Mouse (Mus musculus) heart, adult 2 months (tissue): ENCODE measurements around the gene Lmo3. TPM values are rescaled to one million over a fixed set of nuclear protein-coding genes. Genes with fewer than 3 reads are reported as not detected.

ENCODE experiments used
- DNase-seq, 2 experiments: peaks; one replicate each; pipeline ENCODE4 v3.0.0; 2021
- H3K27ac ChIP-seq: fragments of 200-600 bp; 2 replicates; pipeline ENCODE4 v1.8.1; 2022
- H3K27me3 ChIP-seq: fragments of 200-500 bp; 2 replicates; pipeline ENCODE4 v1.6.1; 2012; ENCODE audit warnings: mild to moderate bottlenecking, low read length, inconsistent platforms, mixed read lengths; ENCODE audit not compliant: control insufficient read depth, insufficient read depth
- H3K36me3 ChIP-seq: fragments of 200-500 bp; 2 replicates; pipeline ENCODE4 v1.6.1; 2012; ENCODE audit warnings: low read length, inconsistent platforms; ENCODE audit not compliant: control insufficient read depth, insufficient read depth
- H3K4me1 ChIP-seq: fragments of 200-500 bp; 2 replicates; pipeline ENCODE4 v1.6.1; 2011; ENCODE audit warnings: low read length; ENCODE audit not compliant: control insufficient read depth, insufficient read depth
- H3K4me3 ChIP-seq: fragments of 200-600 bp; 2 replicates; pipeline ENCODE4 v1.8.1; 2022
- H3K79me2 ChIP-seq: fragments of 200-500 bp; replicated peaks from 2 replicates; pipeline ENCODE4 v1.6.1; 2012; ENCODE audit warnings: mild to moderate bottlenecking, inconsistent platforms, low read length, moderate library complexity, mixed read lengths; ENCODE audit not compliant: control insufficient read depth, insufficient read depth
- H3K9ac ChIP-seq: fragments of 200-500 bp; 2 replicates; pipeline ENCODE4 v1.6.1; 2012; ENCODE audit warnings: low read depth, mild to moderate bottlenecking, control low read depth, inconsistent platforms, low read length, mixed read lengths
- CTCF ChIP-seq: fragments of 200-600 bp; IDR thresholded peaks from 2 replicates; pipeline ENCODE4 v1.8.1; 2022; ENCODE audit warnings: antibody characterized with exemption, mild to moderate bottlenecking, moderate library complexity
- EP300 ChIP-seq: fragments of 200-500 bp; IDR thresholded peaks from 2 replicates; pipeline ENCODE4 v1.6.1; 2011; ENCODE audit warnings: low read depth, low read length, control low read depth; ENCODE audit not compliant: insufficient read depth
- POLR2A ChIP-seq: fragments of 200-500 bp; IDR thresholded peaks from 2 replicates; pipeline ENCODE4 v1.6.1; 2011; ENCODE audit warnings: mild to moderate bottlenecking, low read depth, low read length, control low read depth; ENCODE audit not compliant: insufficient read depth
- WGBS: fragments of 180-500 bp; shearing (Covaris S2); methylation state at CpG from one replicate; pipeline ENCODE4 v1.1.7; 2018; 5-methylcytosine and 5-hydroxymethylcytosine counted together
- intact Hi-C: fragments of 180-260 bp; cut with DNase I; formaldehyde crosslinking; loops from one replicate; pipeline ENCODE4 v1.15.1; 2025
- polyA plus RNA-seq: library from polyadenylated mRNA; depleted of rRNA; stranded (reverse); fragments of >200 nt; gene quantifications from 2 replicates; pipeline ENCODE4 v1.2.3, GENCODE M21; 2012
- total RNA-seq, 2 experiments: library from RNA; stranded (reverse); gene quantifications; 2 replicates each; pipeline ENCODE4 v1.2.3; 2021

Lmo3 gene
- total and polyA plus RNA-seq, 3 experiments: 0.06 TPM; not detected in 2

DNA sequence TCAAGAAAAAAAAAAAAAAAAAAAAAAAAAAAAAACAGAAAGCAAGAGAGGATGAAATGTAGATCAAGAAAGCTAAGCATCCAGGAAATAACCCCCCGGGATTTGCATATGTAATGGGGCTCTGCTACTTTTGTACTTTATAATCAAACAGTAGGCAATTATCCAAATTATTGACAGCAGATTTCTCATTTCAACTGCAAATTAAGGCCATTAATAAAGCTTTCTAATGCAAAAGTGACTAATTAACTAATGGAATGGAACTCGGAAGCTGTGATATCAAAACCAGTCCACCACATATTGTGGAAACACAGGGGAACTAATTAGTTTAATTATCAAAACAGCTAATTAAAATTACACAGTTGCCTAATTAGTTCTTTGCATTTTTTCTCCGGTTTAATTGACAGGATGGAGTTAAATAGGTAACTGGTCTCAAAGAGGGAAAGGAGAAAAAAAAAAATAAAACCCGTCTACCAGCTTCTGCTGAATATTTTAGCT, 785 bp upstream of the Lmo3 start:
- TF ChIP-seq POLR2A (no peak), EP300 (no peak), CTCF (no peak)
- intact Hi-C loops: no loop called here
- H3K27me3 ChIP-seq: no peaks in the 10 kb centered on the region
- no peak for DNase-seq
- H3K4me1 ChIP-seq: no peaks in the 10 kb centered on the region
- no peak overlapping the region for H3K9ac ChIP-seq
- H3K79me2 ChIP-seq: no peaks in the 10 kb centered on the region
- H3K36me3 ChIP-seq: no peaks in the 10 kb centered on the region
- H3K4me3 ChIP-seq: no peak overlapping the region
- WGBS: 68% methylated on average over 4 of the region's 4 CpGs
- no peak overlapping the region for H3K27ac ChIP-seq

DNA sequence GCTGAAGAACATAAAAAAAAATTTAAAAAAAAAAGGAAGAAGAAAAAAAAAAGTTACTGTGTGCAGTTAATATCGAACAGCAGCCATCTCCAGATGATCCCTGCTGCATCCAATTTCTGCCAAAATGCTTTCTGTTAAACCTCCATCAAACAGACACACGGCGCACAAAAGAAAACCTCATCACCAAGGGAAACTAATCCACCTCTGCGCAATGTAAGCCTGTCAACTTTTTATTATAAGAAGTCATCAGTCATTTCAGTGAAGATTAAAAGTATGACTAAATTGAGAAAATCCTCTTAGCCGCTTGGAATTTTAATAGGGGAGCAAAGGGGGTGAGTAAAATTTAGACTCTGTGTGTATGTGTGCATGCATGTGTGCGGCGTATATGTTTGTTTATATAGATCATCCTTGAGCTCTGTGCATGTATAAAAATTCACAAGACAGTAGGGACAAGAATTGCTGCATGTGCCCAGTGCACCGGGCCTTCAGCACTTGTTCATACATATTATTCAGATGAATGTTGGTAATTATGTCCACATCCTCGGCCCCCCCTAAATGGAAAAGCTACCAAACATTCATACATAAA, 1.2 kb downstream of the Lmo3 start:
- Histone ChIP-seq H3K79me2 (no peaks in the 10 kb centered on the region), H3K36me3 (no peaks in the 10 kb centered on the region), H3K27me3 (no peaks in the 10 kb centered on the region), H3K4me1 (no peaks in the 10 kb centered on the region), H3K27ac (no peak overlapping the region), H3K9ac (no peak overlapping the region), H3K4me3 (no peak overlapping the region)
- TF ChIP-seq POLR2A (no peak), CTCF (no peak), EP300 (no peak)
- WGBS: 77% methylated on average over 9 of the region's 9 CpGs
- intact Hi-C loops: no loop called here
- no peak for DNase-seq

DNA sequence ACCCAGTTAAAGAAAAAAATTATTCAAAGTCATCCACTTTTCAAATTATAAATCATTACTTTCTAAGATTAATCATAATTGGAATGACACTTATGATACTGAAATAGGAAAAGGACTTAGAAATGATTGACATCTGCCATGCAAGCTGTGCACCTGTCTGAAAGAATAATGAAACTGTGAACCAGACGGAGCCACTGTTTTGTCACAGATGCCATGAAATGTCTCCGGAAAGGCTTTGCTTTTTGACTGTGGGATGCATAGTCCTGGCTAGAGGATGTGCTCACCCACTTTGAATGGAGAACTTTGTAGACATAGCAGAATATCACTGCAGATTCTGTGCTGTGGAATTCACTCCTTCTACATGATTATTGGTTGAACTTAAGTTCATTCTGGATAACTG, 18.4 kb downstream of the Lmo3 start:
- Histone ChIP-seq H3K79me2 (no peaks in the 10 kb centered on the region), H3K4me3 (no peak overlapping the region), H3K27me3 (no peaks in the 10 kb centered on the region), H3K4me1 (no peaks in the 10 kb centered on the region), H3K27ac (no peak overlapping the region), H3K36me3 (no peaks in the 10 kb centered on the region), H3K9ac (no peak overlapping the region)
- TF ChIP-seq CTCF (no peak), POLR2A (no peak), EP300 (no peak)
- intact Hi-C loops: no loop called here
- no peak for DNase-seq
- WGBS: 88% methylated on average over 2 of the region's 2 CpGs

DNA sequence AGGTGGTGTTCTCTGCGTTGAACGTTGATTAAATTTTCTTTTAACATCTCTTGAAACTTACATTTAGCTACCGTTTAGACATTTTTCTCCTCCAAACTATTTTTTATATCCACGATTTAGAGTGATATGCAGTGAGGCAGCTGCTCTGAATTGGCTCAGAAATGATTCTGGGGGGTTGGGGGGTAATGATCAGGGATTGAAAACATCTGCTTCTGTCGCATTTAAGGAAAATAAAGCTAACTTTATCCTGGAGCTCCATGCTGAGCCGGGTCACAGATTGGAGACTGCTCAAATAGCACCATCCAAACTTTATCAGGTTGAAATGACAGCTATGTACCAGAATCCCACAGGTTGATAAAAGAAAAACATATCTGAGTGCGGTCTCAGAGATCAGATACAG, 29.6 kb downstream of the Lmo3 start:
- no peaks in the 10 kb centered on the region for H3K27me3 ChIP-seq
- no peak for DNase-seq
- H3K36me3 ChIP-seq: no peaks in the 10 kb centered on the region
- WGBS: 58% methylated on average over 7 of the region's 7 CpGs
- TF ChIP-seq POLR2A: no peak
- TF ChIP-seq CTCF: no peak
- TF ChIP-seq EP300: no peak
- intact Hi-C loops: no loop called here
- H3K79me2 ChIP-seq: no peaks in the 10 kb centered on the region
- no peaks in the 10 kb centered on the region for H3K4me1 ChIP-seq
- no peak overlapping the region for H3K9ac ChIP-seq
- H3K4me3 ChIP-seq: no peak overlapping the region
- H3K27ac ChIP-seq: no peak overlapping the region

DNA sequence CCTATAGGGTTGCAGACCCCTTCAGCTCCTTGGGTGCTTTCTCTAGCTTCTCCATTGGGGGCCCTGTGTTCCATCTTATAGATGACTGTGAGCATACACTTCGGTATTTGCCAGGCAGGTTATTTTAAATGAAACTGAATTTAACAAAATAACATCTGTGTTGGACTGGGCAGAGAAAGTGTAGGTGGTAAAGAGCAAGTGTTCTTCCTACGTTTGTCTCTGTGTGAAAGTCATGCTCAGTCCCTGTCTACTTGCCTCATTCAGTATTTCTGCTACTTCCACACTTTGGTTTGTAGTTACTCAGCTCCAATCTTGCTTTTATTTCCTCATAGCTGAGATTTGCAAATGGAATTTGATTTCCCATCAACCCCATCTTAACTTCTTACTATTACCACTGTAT, 46.9 kb downstream of the Lmo3 start:
- Histone ChIP-seq H3K27ac (no peak overlapping the region), H3K4me1 (no peaks in the 10 kb centered on the region), H3K9ac (no peak overlapping the region), H3K79me2 (no peaks in the 10 kb centered on the region), H3K36me3 (no peaks in the 10 kb centered on the region), H3K27me3 (no peaks in the 10 kb centered on the region), H3K4me3 (no peak overlapping the region)
- WGBS: 58% methylated on average over 2 of the region's 2 CpGs
- TF ChIP-seq CTCF: no peak
- TF ChIP-seq POLR2A: no peak
- no peak for TF ChIP-seq EP300
- intact Hi-C loops: no loop called here
- DNase-seq: no peak

DNA sequence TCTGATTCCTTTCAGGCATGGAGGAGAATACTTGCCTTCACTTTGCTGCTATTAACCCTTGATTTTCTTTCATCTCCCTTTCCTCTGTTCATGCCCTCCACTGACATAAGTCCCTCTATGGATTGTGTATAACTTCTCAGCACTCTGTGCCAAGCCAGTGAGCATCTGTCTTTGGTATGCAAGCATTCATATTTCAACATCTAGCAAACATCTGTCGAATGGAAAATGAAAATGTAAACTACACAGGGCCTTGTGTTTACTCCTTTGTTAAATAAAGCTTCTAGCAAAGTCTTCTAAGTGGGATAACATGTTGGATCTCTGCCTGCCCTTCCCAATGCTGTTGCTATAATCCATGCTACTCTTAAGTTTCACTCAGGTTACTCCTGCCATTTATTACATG, 75.1 kb downstream of the Lmo3 start:
- no peak for TF ChIP-seq EP300
- no peak for TF ChIP-seq CTCF
- no peak for TF ChIP-seq POLR2A
- DNase-seq: no peak
- no peaks in the 10 kb centered on the region for H3K79me2 ChIP-seq
- H3K27ac ChIP-seq: no peak overlapping the region
- WGBS: 40% methylated on average over 1 of the region's 1 CpGs
- no peak overlapping the region for H3K9ac ChIP-seq
- no peak overlapping the region for H3K4me3 ChIP-seq
- no peaks in the 10 kb centered on the region for H3K27me3 ChIP-seq
- H3K4me1 ChIP-seq: no peaks in the 10 kb centered on the region
- intact Hi-C loops: no loop called here
- H3K36me3 ChIP-seq: no peaks in the 10 kb centered on the region
